10 mouse cellular contexts compared by ENCODE assay signal in genomic region chr2:4316589-4316988, GRCm38 (mm10).
DNase-seq lines count a peak whose midpoint lies in the region; ATAC-seq and TF ChIP-seq lines count a peak whose summit lies in the region.
"Had no signal": no experiment of that assay in that cellular context is flagged by ENCODE, and none has a peak within 500 bp of the region (broad histone marks: within the 10 kb centered on the region; RNA-seq: fewer than 3 reads in every experiment).

No protein-coding gene starts in this region.

- intact Hi-C loops in left cerebral cortex, postnatal 4 days (cut with DNase I), result no loop called here

- no peak for TF ChIP-seq EP300 in lung, postnatal 0 days (IDR thresholded peaks at IDR 0.05)

- no peaks in the 10 kb centered on the region for H3K27me3 ChIP-seq in forebrain, embryonic 15.5 days
- H3K27me3 ChIP-seq in forebrain, embryonic 11.5 days (ENCODE audit: control insufficient read depth, insufficient read depth, low read length), result no peaks in the 10 kb centered on the region
- no peaks in the 10 kb centered on the region for H3K27me3 ChIP-seq in lung, postnatal 0 days (replicated peaks; ENCODE audit: insufficient read depth, low read length)
- H3K27me3 ChIP-seq in neural tube, embryonic 15.5 days (replicated peaks), result no peaks in the 10 kb centered on the region
- H3K27me3 ChIP-seq: midbrain, embryonic 13.5 days had no signal

- 0 out of 2 replicates have a peak, but pooled peaks have one; percentile 38 for ATAC-seq in forebrain, embryonic 15.5 days (replicated peaks)
- ATAC-seq in forebrain, embryonic 11.5 days (replicated peaks; ENCODE audit: low FRiP score), result no peak
- ATAC-seq in lung, postnatal 0 days, result 0 out of 2 replicates have a peak, but pooled peaks have one; percentile 25
- ATAC-seq in erythroid progenitor cell, adult 5-6 weeks (replicated peaks; ENCODE audit: low FRiP score, poor library complexity, severe bottlenecking), result no peak
- ATAC-seq in neural tube, embryonic 15.5 days (ENCODE audit: low FRiP score), result no peak
- ATAC-seq: midbrain, embryonic 13.5 days had no signal

- H3K9me3 ChIP-seq in forebrain, embryonic 15.5 days, result no peaks in the 10 kb centered on the region
- H3K9me3 ChIP-seq in forebrain, embryonic 11.5 days (ENCODE audit: control insufficient read depth, low read length), result no peaks in the 10 kb centered on the region
- no peaks in the 10 kb centered on the region for H3K9me3 ChIP-seq in lung, postnatal 0 days (ENCODE audit: low read length)
- H3K9me3 ChIP-seq in neural tube, embryonic 15.5 days (replicated peaks), result no peaks in the 10 kb centered on the region
- H3K9me3 ChIP-seq: midbrain, embryonic 13.5 days had no signal

- H3K36me3 ChIP-seq in forebrain, embryonic 15.5 days, result no peaks in the 10 kb centered on the region
- H3K36me3 ChIP-seq in forebrain, embryonic 11.5 days (ENCODE audit: control insufficient read depth, insufficient read depth, low read length), result no peaks in the 10 kb centered on the region
- no peaks in the 10 kb centered on the region for H3K36me3 ChIP-seq in lung, postnatal 0 days (ENCODE audit: insufficient read depth, low read length)
- no peaks in the 10 kb centered on the region for H3K36me3 ChIP-seq in neural tube, embryonic 15.5 days
- H3K36me3 ChIP-seq: midbrain, embryonic 13.5 days had no signal

- whole genome bisulfite sequencing in forebrain, embryonic 15.5 days, result 76% methylated on average over 2 of the region's 2 CpGs
- 67% methylated on average over 2 of the region's 2 CpGs for WGBS in forebrain, embryonic 11.5 days
- 66% methylated on average over 2 of the region's 2 CpGs for WGBS in lung, postnatal 0 days
- 79% methylated on average over 2 of the region's 2 CpGs for WGBS in neural tube, embryonic 15.5 days

- DNase-seq in forebrain, embryonic 11.5 days (ENCODE audit: low spot score), result no peak
- DNase-seq in left cerebral cortex, postnatal 4 days, result peak; percentile 33
- DNase-seq in left cerebral cortex, adult 18-20 months (ENCODE audit: low spot score in 2 of 2), result no peak
- peak; percentile 11 for DNase-seq in R1 (ENCODE audit: low read depth, low spot score)
- peak; percentile 55 for DNase-seq in lung, postnatal 0 days (ENCODE audit: low spot score)
- DNase-seq: gastrocnemius, postnatal 25 days had no signal

- H3K4me1 ChIP-seq in forebrain, embryonic 15.5 days, result no peaks in the 10 kb centered on the region
- H3K4me1 ChIP-seq in forebrain, embryonic 11.5 days (replicated peaks; ENCODE audit: control insufficient read depth, insufficient read depth, low read length), result 0 out of 2 replicates have a peak, but pooled peaks cover 2% of the 10 kb centered on the region
- H3K4me1 ChIP-seq in lung, postnatal 0 days (ENCODE audit: insufficient read depth, low read depth, low read length), result no peaks in the 10 kb centered on the region
- no peaks in the 10 kb centered on the region; the same call in 1 of the 2 replicates for H3K4me1 ChIP-seq in neural tube, embryonic 15.5 days

- H3K27ac ChIP-seq in forebrain, embryonic 15.5 days (replicated peaks), result no peak overlapping the region
- no peak overlapping the region for H3K27ac ChIP-seq in forebrain, embryonic 11.5 days (ENCODE audit: low read depth, low read length)
- no peak overlapping the region for H3K27ac ChIP-seq in lung, postnatal 0 days (ENCODE audit: low read length)
- H3K27ac ChIP-seq in neural tube, embryonic 15.5 days (replicated peaks), result no peak overlapping the region
- H3K27ac ChIP-seq: midbrain, embryonic 13.5 days had no signal

- H3K4me2 ChIP-seq in forebrain, embryonic 15.5 days (replicated peaks), result no peak overlapping the region
- H3K4me2 ChIP-seq in forebrain, embryonic 11.5 days (ENCODE audit: low read depth, low read length, severe bottlenecking), result no peak overlapping the region
- H3K4me2 ChIP-seq in lung, postnatal 0 days (replicated peaks; ENCODE audit: low read depth, low read length), result no peak overlapping the region
- no peak overlapping the region for H3K4me2 ChIP-seq in neural tube, embryonic 15.5 days
- H3K4me2 ChIP-seq: midbrain, embryonic 13.5 days had no signal

- TF ChIP-seq CTCF in lung, postnatal 0 days (IDR thresholded peaks at IDR 0.05), result peak; percentile 74

- H3K4me3 ChIP-seq in forebrain, embryonic 15.5 days, result no peak overlapping the region
- H3K4me3 ChIP-seq in forebrain, embryonic 11.5 days (ENCODE audit: low read depth, low read length), result no peak overlapping the region
- H3K4me3 ChIP-seq in lung, postnatal 0 days (ENCODE audit: low read depth, low read length), result no peak overlapping the region
- H3K4me3 ChIP-seq in neural tube, embryonic 15.5 days (replicated peaks), result no peak overlapping the region
- H3K4me3 ChIP-seq: midbrain, embryonic 13.5 days had no signal

- no peak overlapping the region for H3K9ac ChIP-seq in forebrain, embryonic 15.5 days (replicated peaks)
- H3K9ac ChIP-seq in forebrain, embryonic 11.5 days (ENCODE audit: low read length), result no peak overlapping the region
- no peak overlapping the region for H3K9ac ChIP-seq in lung, postnatal 0 days (replicated peaks; ENCODE audit: low read depth)
- H3K9ac ChIP-seq in neural tube, embryonic 15.5 days (replicated peaks), result no peak overlapping the region
- H3K9ac ChIP-seq: midbrain, embryonic 13.5 days had no signal

Comparison
In these comparisons a context has a peak if more than half of its experiments do, and no peak if none do; other contexts are left out.
1. ATAC-seq: peak in forebrain, embryonic 15.5 days (single experiment) and lung, postnatal 0 days (single experiment); none in forebrain, embryonic 11.5 days (single experiment), erythroid progenitor cell, adult 5-6 weeks (single experiment) and neural tube, embryonic 15.5 days (single experiment).
2. DNase-seq: peak in left cerebral cortex, postnatal 4 days (single experiment), R1 (single experiment) and lung, postnatal 0 days (single experiment); none in forebrain, embryonic 11.5 days (single experiment) and left cerebral cortex, adult 18-20 months (0 of 2).